Mouse (Mus musculus): Measurements from ENCODE around the gene Zc3h14. TPM values are rescaled to one million over a fixed set of nuclear protein-coding genes. Genes with fewer than 3 reads are reported as not detected.

Zc3h14 gene
- total RNA-seq, 2 experiments from 2014 or later, result 100 to 101 TPM

DNA sequence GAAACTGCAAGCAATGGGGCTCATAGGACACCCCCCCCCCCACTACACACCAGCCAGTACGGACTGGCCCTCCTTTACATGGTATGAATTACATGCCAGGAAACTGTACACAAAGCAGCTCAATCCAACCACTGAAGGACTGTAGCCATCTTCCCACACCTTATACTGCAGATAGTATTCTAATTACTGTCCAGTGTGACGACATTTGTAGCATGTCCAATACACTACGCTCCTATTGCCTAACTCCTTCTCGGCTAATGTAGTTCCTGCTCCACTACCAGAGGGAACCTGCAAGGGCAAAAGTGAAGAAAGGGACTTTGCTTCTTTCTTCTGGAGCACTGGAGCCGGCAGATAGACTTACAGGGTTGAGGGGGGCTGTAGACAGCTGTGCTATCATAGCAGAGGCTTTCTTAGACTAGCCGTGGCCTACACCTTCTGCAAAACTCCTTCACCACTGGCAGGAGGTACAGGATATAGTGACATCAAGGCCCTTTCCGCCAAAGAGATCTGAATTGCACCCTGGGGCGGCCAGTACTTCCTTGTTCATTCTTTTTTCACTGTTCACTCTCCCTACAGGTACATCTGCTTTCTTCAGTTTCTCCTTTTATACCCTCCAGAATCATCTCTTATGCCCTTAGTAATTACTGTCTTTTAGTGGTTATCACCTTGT lies 86.3 kb downstream of the Zc3h14 start:
- no peak overlapping the region for H3K4me3 ChIP-seq
- TF ChIP-seq CTCF (conservative IDR thresholded peaks at IDR 0.05), result no peak
- H3K27ac ChIP-seq, result no peak overlapping the region
- no peak for DNase-seq (ENCODE audit: low spot score in 2 of 2)

GRCm38 (mm10) chr12:98833901-98834300 lies 87.1 kb downstream of the Zc3h14 start:
- no peak overlapping the region for H3K27ac ChIP-seq
- no peak overlapping the region for H3K4me3 ChIP-seq
- DNase-seq (ENCODE audit: low spot score in 2 of 2), result no peak
- TF ChIP-seq CTCF (conservative IDR thresholded peaks at IDR 0.05), result no peak

DNA sequence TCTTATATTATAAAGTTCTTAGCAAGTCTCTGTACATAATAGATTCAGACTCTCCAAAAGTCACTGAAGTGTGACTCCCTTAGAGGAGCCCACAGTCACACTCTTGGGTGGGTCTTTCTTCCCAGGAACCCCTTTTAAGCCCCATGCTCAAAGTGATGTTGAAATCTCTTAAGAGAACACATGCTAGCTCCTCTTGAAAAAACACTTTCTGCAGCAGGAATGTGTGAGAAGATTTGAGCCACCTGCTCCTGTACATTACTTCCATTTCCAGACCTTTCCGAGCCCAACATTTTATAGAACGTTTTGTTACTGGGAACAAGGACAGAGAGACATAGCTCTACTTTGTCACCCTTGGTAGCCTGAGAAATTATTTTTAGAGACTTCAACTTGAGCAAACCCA lies 88.1 kb downstream of the Zc3h14 start:
- Histone ChIP-seq H3K27ac (no peak overlapping the region), H3K4me3 (no peak overlapping the region)
- no peak for TF ChIP-seq CTCF (conservative IDR thresholded peaks at IDR 0.05)
- no peak for DNase-seq (ENCODE audit: low spot score in 2 of 2)

DNA sequence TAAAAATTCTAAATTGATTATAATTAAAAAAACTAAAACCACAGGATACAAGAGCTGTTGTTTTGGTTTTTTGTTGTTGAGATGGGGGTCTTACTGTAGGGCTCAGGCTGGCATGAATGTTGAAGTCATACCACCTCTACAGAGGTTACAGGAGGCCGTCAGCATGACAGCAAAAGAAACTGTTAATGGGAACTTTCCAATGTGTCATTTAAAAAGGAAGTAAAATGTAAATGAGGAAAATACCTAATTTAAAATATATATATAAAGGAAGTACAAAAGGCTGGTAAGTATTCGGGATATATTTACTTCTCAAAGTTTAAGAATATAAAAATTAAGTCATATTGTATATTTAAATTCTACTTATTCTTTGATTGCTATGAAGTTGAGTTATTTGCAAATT lies 88.7 kb downstream of the Zc3h14 start:
- Histone ChIP-seq H3K4me3 (no peak overlapping the region), H3K27ac (no peak overlapping the region)
- TF ChIP-seq CTCF (conservative IDR thresholded peaks at IDR 0.05), result no peak
- DNase-seq (ENCODE audit: low spot score in 2 of 2), result no peak

Other genes with a start within 250 kb of the Zc3h14 start
- 10 to 100 TPM; 16.8 to 18.6 TPM for gene Kcnk10, start 168.7 kb upstream of the Zc3h14 start, total RNA-seq (2021)
- gene Spata7, start 118.8 kb upstream of the Zc3h14 start, total RNA-seq (2021), result 10 to 100 TPM; 26.3 to 32.2 TPM
- gene Ptpn21, start 9.6 kb upstream of the Zc3h14 start, total RNA-seq (2021), result 1 to 10 TPM; 6.9 to 9.0 TPM
- gene Eml5, start 154.5 kb downstream of the Zc3h14 start, total RNA-seq (2021), result 100 to 1,000 TPM in 1 of 2 experiments, 10 to 100 TPM in 1; 83.5 to 109 TPM
- 10 to 100 TPM; 43.7 to 59.0 TPM for gene Ttc8, start 173.6 kb downstream of the Zc3h14 start, total RNA-seq (2021)

All from layer of hippocampus, adult 2 months (tissue).